Mouse (Mus musculus) megakaryocyte, embryonic 14.5 days (primary cell): ENCODE data around the gene Gm11939. TPM values are rescaled to one million over a fixed set of nuclear protein-coding genes. Genes with fewer than 3 reads are reported as not detected.

Source experiments
- H3K27me3 ChIP-seq: replicated peaks from 2 replicates; pipeline ENCODE3; 2012; ENCODE audit warnings: inconsistent platforms
- H3K36me3 ChIP-seq: replicated peaks from 2 replicates; pipeline ENCODE3; 2012; ENCODE audit warnings: low read length, inconsistent platforms, mixed read lengths
- H3K4me1 ChIP-seq: 2 replicates; pipeline ENCODE4 v1.6.1; 2012; ENCODE audit warnings: inconsistent platforms
- H3K4me3 ChIP-seq: replicated peaks from 2 replicates; pipeline ENCODE3; 2012; ENCODE audit warnings: moderate library complexity, mild to moderate bottlenecking, inconsistent platforms
- H3K9me3 ChIP-seq: 2 replicates; pipeline ENCODE4 v1.6.1; 2012; ENCODE audit warnings: inconsistent platforms
- FLI1 ChIP-seq: IDR thresholded peaks from 2 replicates; pipeline ENCODE4 v1.6.1; 2012; ENCODE audit warnings: low read length, inconsistent platforms, mixed read lengths
- GATA1 ChIP-seq: IDR thresholded peaks from 3 replicates; pipeline ENCODE4 v1.6.1; 2012; ENCODE audit warnings: mixed read lengths, low read length, inconsistent platforms, borderline replicate concordance
- polyA plus RNA-seq: library from polyadenylated mRNA; stranded (reverse); fragments of >175 nt; gene quantifications from 2 replicates; pipeline ENCODE4 v1.2.3, GENCODE M21; 2012; ENCODE audit warnings: low replicate concordance; ENCODE audit not compliant: insufficient read depth

The Gm11939 gene
- polyA plus RNA-seq, 1 experiment, result not detected

DNA sequence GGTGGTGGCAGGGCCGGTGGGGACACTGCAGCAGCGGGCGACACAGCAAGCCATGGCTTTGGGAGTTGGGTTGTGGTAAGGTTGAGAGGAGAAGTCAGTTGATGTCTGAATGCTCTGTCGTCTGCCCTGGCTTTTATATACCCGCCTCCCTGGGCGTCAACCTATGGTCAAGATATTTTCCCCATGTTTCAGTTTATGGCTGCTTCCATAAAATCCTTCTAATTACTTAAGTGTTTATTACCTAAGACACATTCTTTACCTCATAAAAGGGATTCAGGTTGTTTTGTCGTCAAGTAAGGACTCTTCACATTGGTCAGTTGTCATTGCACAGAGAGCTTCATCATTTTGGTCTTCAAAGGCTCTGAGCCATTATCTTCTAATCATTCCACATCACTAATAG lies 7.3 kb upstream of the Gm11939 start, which contains the start of gene Krtap3-1:
Gene Krtap3-1, minus strand, starts transcription at position 101 of the 400 bp plus-strand sequence.
- no peaks in the 10 kb centered on the region for H3K36me3 ChIP-seq
- no peaks in the 10 kb centered on the region for H3K9me3 ChIP-seq
- no peaks in the 10 kb centered on the region for H3K4me1 ChIP-seq
- H3K27me3 ChIP-seq, result no peaks in the 10 kb centered on the region
- H3K4me3 ChIP-seq, result no peak within 1 kb of the TSS
- no peak for TF ChIP-seq FLI1
- no peak for TF ChIP-seq GATA1

DNA sequence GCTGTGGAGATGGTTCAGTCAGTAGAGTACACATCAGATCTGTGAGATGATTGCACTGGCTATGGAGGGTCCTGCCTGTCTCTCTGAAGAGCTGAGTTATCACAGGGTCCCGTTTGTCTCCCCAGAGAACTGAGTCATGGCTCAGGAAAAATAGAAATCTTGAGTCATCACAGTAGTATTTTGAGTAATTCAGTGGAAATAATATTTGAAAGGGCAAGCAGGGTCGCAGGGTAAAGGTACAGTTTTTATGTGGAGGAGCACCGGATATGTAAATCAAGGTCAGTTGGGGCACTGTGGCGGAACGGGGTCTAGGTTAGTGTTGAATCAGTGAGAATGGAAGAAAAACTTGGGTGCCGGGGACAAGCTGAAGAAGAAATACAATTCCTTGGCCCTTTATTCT lies 3.3 kb upstream of the Gm11939 start:
- Histone ChIP-seq H3K36me3 (no peaks in the 10 kb centered on the region), H3K27me3 (no peaks in the 10 kb centered on the region), H3K4me1 (no peaks in the 10 kb centered on the region), H3K4me3 (no peak overlapping the region), H3K9me3 (no peaks in the 10 kb centered on the region)
- TF ChIP-seq GATA1 (no peak), FLI1 (no peak)

DNA sequence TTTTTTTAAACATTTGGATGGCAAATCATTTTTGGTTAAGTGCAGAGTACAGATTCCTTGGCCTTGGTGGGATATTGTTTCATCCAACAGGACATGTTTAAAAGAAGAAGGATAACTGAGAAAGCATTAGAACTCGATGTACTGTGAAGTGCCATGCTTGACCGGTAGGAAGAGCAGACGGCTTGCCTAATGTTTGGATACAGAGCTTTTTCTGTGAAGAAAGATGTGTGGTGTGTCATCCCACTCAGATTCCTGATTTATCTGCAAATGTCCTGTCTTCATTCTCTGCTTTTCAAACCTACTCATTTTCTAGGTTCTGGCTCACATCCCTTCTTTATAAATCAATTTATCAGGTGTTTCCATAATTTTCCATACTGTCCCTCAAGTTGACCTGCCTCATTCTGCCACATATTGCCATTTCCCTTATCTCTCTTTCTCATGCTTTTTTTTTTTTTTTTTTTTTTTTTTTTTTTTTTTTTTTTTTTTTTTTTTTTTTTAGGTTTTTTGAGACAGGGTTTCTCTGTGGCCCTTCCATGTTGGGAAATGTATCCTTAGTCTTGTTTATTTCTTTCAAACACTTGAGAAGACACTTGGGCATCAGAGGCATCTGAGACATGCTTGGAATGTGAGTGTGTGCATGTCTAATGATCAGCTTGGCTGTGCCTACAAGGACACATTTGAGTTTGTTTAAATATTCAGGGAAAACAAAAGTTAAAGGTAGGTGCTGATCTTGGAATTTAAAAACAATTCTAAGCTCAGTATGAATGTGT lies 1.1 kb downstream of the Gm11939 start:
- TF ChIP-seq GATA1, result no peak
- no peak for TF ChIP-seq FLI1
- no peak overlapping the region for H3K4me3 ChIP-seq
- H3K27me3 ChIP-seq, result no peaks in the 10 kb centered on the region
- H3K36me3 ChIP-seq, result no peaks in the 10 kb centered on the region
- H3K4me1 ChIP-seq, result no peaks in the 10 kb centered on the region
- H3K9me3 ChIP-seq, result no peaks in the 10 kb centered on the region

DNA sequence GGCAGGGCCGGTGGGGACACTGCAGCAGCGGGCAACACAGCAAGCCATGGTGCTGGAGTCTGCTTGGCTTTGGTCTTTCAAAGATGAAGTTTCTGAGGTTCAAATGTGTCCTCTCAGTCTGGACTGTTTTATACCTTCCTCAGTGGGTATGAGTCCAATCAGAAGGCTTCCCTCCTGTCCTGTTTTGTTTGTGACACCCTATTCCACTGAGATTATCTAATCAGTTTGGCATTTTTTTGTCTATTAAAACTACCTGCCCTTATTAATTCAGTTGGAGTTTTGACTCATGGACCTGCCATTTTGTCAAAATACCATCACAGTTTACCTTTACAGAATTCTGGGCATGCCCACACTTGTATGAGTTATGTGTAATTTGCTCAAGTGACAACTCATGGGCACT lies 2.5 kb downstream of the Gm11939 start, which contains the start of gene Krtap3-2:
Gene Krtap3-2, minus strand, starts transcription at position 101 of the 400 bp plus-strand sequence.
- Histone ChIP-seq H3K27me3 (no peaks in the 10 kb centered on the region), H3K9me3 (no peaks in the 10 kb centered on the region), H3K4me3 (no peak within 1 kb of the TSS), H3K4me1 (no peaks in the 10 kb centered on the region), H3K36me3 (no peaks in the 10 kb centered on the region)
- TF ChIP-seq GATA1 (no peak), FLI1 (no peak)

DNA sequence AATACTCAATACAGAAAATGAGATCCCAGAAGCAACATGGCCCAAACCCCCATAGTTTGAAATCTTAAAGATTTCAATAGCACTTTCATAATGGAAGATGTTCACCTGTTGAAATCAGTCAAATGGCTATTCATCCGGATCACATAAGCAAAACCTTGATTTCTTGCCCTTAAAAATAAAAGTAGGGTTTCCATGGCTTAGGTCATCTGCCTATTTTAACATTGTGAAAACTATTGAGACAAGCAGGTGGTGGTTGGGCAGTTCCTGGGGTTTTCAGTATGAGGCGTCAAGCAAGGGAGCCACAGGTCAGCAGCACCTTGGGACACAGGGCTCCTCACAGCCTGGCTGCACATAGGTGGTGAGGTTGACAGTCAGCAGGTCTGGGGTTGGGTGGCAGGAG lies 3.1 kb downstream of the Gm11939 start:
- no peak overlapping the region for H3K4me3 ChIP-seq
- no peaks in the 10 kb centered on the region for H3K9me3 ChIP-seq
- no peaks in the 10 kb centered on the region for H3K36me3 ChIP-seq
- H3K27me3 ChIP-seq, result no peaks in the 10 kb centered on the region
- TF ChIP-seq GATA1 (no peak), FLI1 (no peak)
- H3K4me1 ChIP-seq, result no peaks in the 10 kb centered on the region

DNA sequence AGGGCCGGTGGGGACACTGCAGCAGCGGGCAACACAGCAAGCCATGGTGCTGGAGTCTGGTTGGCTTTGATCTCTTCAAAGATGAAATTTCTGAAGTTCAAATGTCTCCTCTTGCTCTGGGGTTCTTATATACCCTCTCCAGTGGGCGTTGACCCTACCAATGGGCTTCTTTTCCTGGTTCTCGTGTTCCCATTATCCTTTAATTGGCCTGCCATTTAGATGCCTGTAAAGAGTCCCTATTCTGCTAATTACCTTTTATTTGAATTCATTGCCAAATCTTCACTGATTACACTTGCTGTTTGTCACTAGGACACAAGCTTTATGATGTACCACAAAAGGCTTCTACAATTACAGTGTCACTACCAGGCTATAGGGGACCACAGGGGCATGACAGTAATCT lies 8.5 kb downstream of the Gm11939 start, which contains the start of gene Krtap3-3:
Gene Krtap3-3, minus strand, starts transcription at position 101 of the 400 bp plus-strand sequence.
- TF ChIP-seq FLI1, result no peak
- no peaks in the 10 kb centered on the region for H3K9me3 ChIP-seq
- no peaks in the 10 kb centered on the region for H3K4me1 ChIP-seq
- H3K36me3 ChIP-seq, result no peaks in the 10 kb centered on the region
- no peak within 1 kb of the TSS for H3K4me3 ChIP-seq
- no peaks in the 10 kb centered on the region for H3K27me3 ChIP-seq

DNA sequence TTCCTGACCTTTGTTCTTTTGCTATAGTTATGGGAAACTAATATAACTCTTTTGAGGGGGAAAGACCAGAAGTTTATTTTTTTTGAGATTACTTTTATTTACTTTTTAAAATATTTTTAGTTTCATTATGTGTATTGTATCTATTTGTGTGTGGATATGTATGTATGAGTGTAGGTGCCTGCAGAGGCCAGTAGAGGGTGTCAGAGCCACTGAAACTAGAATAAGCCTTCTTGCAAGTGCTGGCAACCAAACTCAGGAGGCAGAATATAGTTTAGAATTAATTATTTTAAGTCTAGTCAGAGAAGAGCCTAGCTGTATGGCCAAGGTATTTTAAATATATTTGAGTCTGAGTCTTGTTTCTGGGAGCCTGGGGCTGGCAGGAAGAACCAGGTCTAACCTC lies 11.4 kb downstream of the Gm11939 start:
- Histone ChIP-seq H3K4me3 (no peak overlapping the region), H3K4me1 (no peaks in the 10 kb centered on the region), H3K9me3 (no peaks in the 10 kb centered on the region), H3K36me3 (no peaks in the 10 kb centered on the region), H3K27me3 (peaks cover under 1% of the 10 kb centered on the region)
- TF ChIP-seq GATA1 (no peak), FLI1 (no peak)

DNA sequence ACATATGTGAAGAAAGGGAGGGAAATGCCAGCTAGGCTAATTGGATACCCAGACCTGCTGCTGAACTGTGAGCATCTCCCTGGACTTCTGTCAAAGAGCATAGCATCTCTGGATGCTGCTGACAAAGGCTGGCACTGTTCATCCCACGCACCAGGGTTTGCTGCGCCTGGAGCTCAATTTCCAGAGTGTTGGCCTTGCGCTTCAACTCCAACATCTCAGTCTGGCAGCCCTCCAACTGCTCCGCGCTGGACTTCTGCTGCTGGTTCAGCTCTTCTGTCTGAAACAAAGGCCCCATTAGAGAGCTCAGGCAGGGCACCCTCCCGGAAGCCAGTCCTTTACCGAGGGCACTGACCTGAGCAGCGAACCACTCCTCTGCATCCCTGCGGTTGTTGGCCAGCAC lies 19.5 kb downstream of the Gm11939 start:
- Histone ChIP-seq H3K9me3 (no peaks in the 10 kb centered on the region), H3K4me3 (no peak overlapping the region), H3K27me3 (peaks cover 3% of the 10 kb centered on the region), H3K36me3 (no peaks in the 10 kb centered on the region), H3K4me1 (no peaks in the 10 kb centered on the region)
- TF ChIP-seq FLI1 (no peak), GATA1 (no peak)

DNA sequence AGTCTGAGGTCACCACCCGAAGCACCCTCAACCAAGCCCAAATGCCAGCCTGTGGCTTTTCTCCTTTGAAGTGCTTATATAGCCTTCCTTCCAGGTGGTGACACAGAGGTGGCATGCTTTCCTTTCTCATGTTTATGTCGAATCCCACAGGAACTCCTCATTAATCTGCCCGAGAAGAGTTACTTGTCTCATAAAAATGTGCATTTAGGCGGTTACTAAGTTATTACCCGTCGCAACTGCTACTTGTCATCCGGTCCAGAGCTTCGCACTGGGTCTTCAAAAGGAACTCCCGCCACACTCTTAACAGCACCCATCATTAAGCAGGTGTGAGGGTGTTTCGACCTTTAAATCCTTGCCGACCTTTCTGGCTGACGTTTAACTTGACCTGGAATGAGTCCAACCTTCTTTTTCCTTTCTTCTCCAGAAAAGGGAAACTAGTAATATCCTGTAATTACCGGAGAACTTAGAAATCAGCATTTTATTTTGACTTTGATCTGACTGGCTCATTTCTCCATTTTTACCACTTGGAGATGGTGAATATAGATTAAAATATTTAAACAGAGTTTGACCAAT lies 37.9 kb downstream of the Gm11939 start, which contains the start of gene Krt39:
Gene Krt39, minus strand, starts transcription at position 51 of the 573 bp plus-strand sequence.
- no peaks in the 10 kb centered on the region for H3K36me3 ChIP-seq
- H3K4me3 ChIP-seq, result no peak within 1 kb of the TSS
- H3K4me1 ChIP-seq, result no peaks in the 10 kb centered on the region
- H3K9me3 ChIP-seq, result no peaks in the 10 kb centered on the region
- TF ChIP-seq GATA1 (no peak), FLI1 (no peak)
- no peaks in the 10 kb centered on the region for H3K27me3 ChIP-seq

DNA sequence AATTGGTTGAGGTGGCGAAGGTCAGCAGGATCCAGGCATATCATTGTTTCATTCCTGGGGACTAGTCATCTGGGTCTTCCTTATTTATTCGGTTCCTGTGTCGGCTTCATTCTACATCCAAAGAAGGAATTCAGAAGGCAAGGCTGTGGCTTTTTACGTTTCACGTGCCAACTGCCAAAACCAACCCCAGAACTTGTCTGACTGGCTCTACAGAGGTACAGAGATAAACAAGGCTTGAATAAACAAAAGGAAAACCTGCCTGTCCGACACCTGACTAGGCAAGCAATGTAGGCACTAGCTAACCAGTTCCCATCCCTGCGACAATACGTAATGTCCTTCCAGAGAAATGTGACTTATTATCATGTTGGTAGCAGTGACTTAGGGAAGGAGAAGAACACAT lies 45.2 kb downstream of the Gm11939 start:
- Histone ChIP-seq H3K27me3 (no peaks in the 10 kb centered on the region), H3K9me3 (no peaks in the 10 kb centered on the region), H3K36me3 (no peaks in the 10 kb centered on the region), H3K4me3 (no peak overlapping the region), H3K4me1 (no peaks in the 10 kb centered on the region)
- TF ChIP-seq FLI1 (no peak), GATA1 (no peak)

Other genes with a start within 250 kb of the Gm11939 start
- not detected in 2 replicates for gene Krt25, start 236.5 kb downstream of the Gm11939 start, polyA plus RNA-seq
- gene Krt26, start 221.5 kb downstream of the Gm11939 start, polyA plus RNA-seq, result not detected in 2 replicates
- not detected in 2 replicates for gene Krt27, start 208.4 kb downstream of the Gm11939 start, polyA plus RNA-seq
- not detected in 2 replicates for gene Krt28, start 184.6 kb downstream of the Gm11939 start, polyA plus RNA-seq
- 6.6 TPM in 1 of 2 replicates, not detected in the other for gene Krt10, start 170.1 kb downstream of the Gm11939 start, polyA plus RNA-seq
- not detected in 2 replicates for gene Krt12, start 137.2 kb downstream of the Gm11939 start, polyA plus RNA-seq
- gene Krt20, start 121.3 kb downstream of the Gm11939 start, polyA plus RNA-seq, result not detected in 2 replicates
- gene Krt23, start 66.3 kb downstream of the Gm11939 start, polyA plus RNA-seq, result not detected in 2 replicates
- gene Krt39, start 38.1 kb downstream of the Gm11939 start, polyA plus RNA-seq, result not detected in 2 replicates
- gene Krt40, start 16.3 kb downstream of the Gm11939 start, polyA plus RNA-seq, result not detected in 2 replicates
- gene Krtap3-3, start 8.6 kb downstream of the Gm11939 start, polyA plus RNA-seq, result not detected in 2 replicates
- not detected in 2 replicates for gene Krtap3-2, start 2.6 kb downstream of the Gm11939 start, polyA plus RNA-seq
- gene Krtap3-1, start 7.2 kb upstream of the Gm11939 start, polyA plus RNA-seq, result not detected in 2 replicates
- not detected in 2 replicates for gene Krtap1-5, start 21.6 kb upstream of the Gm11939 start, polyA plus RNA-seq
- not detected in 2 replicates for gene Krtap1-4, start 24.2 kb upstream of the Gm11939 start, polyA plus RNA-seq
- not detected in 2 replicates for gene Krtap1-3, start 31.9 kb upstream of the Gm11939 start, polyA plus RNA-seq
- not detected in 2 replicates for gene Krtap9-3, start 38.6 kb upstream of the Gm11939 start, polyA plus RNA-seq
- not detected in 2 replicates for gene Gm11938, start 43.8 kb upstream of the Gm11939 start, polyA plus RNA-seq
- not detected in 2 replicates for gene Gm11937, start 50.7 kb upstream of the Gm11939 start, polyA plus RNA-seq
- not detected in 2 replicates for gene Krtap2-4, start 55.4 kb upstream of the Gm11939 start, polyA plus RNA-seq
- gene Gm11562, start 61.0 kb upstream of the Gm11939 start, polyA plus RNA-seq, result not detected in 2 replicates
- not detected in 2 replicates for gene Krtap4-1, start 68.8 kb upstream of the Gm11939 start, polyA plus RNA-seq
- not detected in 2 replicates for gene Krtap4-2, start 75.6 kb upstream of the Gm11939 start, polyA plus RNA-seq
- gene Krtap4-7, start 84.6 kb upstream of the Gm11939 start, polyA plus RNA-seq, result not detected in 2 replicates
- not detected in 2 replicates for gene Gm11555, start 90.8 kb upstream of the Gm11939 start, polyA plus RNA-seq
- not detected in 2 replicates for gene Gm11563, start 99.5 kb upstream of the Gm11939 start, polyA plus RNA-seq
- gene Krtap4-6, start 106.5 kb upstream of the Gm11939 start, polyA plus RNA-seq, result not detected in 2 replicates
- gene Gm14190, start 131.3 kb upstream of the Gm11939 start, polyA plus RNA-seq, result not detected in 2 replicates
- not detected in 2 replicates for gene Gm14180, start 174.8 kb upstream of the Gm11939 start, polyA plus RNA-seq
- not detected in 2 replicates for gene Gm11595, start 213.4 kb upstream of the Gm11939 start, polyA plus RNA-seq
- gene Krtap4-8, start 221.2 kb upstream of the Gm11939 start, polyA plus RNA-seq, result not detected in 2 replicates
- gene Krtap4-9, start 225.7 kb upstream of the Gm11939 start, polyA plus RNA-seq, result not detected in 2 replicates
- gene Gm11596, start 234.0 kb upstream of the Gm11939 start, polyA plus RNA-seq, result not detected in 2 replicates
- gene Gm11569, start 239.5 kb upstream of the Gm11939 start, polyA plus RNA-seq, result not detected in 2 replicates
- not detected in 2 replicates for gene Gm11554, start 245.0 kb upstream of the Gm11939 start, polyA plus RNA-seq